Mouse (Mus musculus) CH12.LX (cell line): ENCODE measurements at regions not wholly inside any gene's neighbourhood (a gene's known extent, or its start where the extent isn't known, plus 50 kb on each side); places are given as distances from the start of the nearest gene placed in this dataset.
A peak's percentile ranks its signal among the peaks of the same experiment; 100 is the strongest.

ENCODE experiments used
- CTCF ChIP-seq, 2 experiments: IDR thresholded peaks in 1 of 2; conservative IDR thresholded peaks in 1 of 2; 2 replicates each; pipeline ENCODE4 v1.5.1; 2011 to 2012; ENCODE audit warnings: low read depth in 2 of 2, low read length in 2 of 2, improper control_type of control experiment in 1 of 2, inconsistent platforms in 1 of 2, mild to moderate bottlenecking in 1 of 2, moderate library complexity in 1 of 2
- GABPA ChIP-seq: IDR thresholded peaks from 2 replicates; pipeline ENCODE4 v1.6.1; 2012; ENCODE audit warnings: low read depth, low read length, improper control_type of control experiment, inconsistent platforms; ENCODE audit not compliant: insufficient replicate concordance
- JUN ChIP-seq: IDR thresholded peaks from 2 replicates; pipeline ENCODE4 v1.6.1; 2011; ENCODE audit warnings: low read depth, mild to moderate bottlenecking, low read length, improper control_type of control experiment, moderate library complexity; ENCODE audit not compliant: insufficient read depth
- MAX ChIP-seq: IDR thresholded peaks from 2 replicates; pipeline ENCODE4 v1.6.1; 2011; ENCODE audit warnings: low read length, improper control_type of control experiment
- POLR2A ChIP-seq: IDR thresholded peaks from 2 replicates; pipeline ENCODE4 v1.6.1; 2011; ENCODE audit warnings: low read depth, mild to moderate bottlenecking, improper control_type of control experiment, low read length
- RCOR1 ChIP-seq: conservative IDR thresholded peaks from 2 replicates; pipeline ENCODE4 v1.6.1; 2012; ENCODE audit warnings: low read depth, mild to moderate bottlenecking, inconsistent platforms, low read length, improper control_type of control experiment
- ZC3H11A ChIP-seq: IDR thresholded peaks from 2 replicates; pipeline ENCODE4 v1.6.1; 2012; ENCODE audit warnings: low read depth, mild to moderate bottlenecking, inconsistent platforms, low read length, improper control_type of control experiment
- ZMIZ1 ChIP-seq: IDR thresholded peaks from 2 replicates; pipeline ENCODE4 v1.6.1; 2012; ENCODE audit warnings: low read depth, mild to moderate bottlenecking, inconsistent platforms, low read length, improper control_type of control experiment

DNA sequence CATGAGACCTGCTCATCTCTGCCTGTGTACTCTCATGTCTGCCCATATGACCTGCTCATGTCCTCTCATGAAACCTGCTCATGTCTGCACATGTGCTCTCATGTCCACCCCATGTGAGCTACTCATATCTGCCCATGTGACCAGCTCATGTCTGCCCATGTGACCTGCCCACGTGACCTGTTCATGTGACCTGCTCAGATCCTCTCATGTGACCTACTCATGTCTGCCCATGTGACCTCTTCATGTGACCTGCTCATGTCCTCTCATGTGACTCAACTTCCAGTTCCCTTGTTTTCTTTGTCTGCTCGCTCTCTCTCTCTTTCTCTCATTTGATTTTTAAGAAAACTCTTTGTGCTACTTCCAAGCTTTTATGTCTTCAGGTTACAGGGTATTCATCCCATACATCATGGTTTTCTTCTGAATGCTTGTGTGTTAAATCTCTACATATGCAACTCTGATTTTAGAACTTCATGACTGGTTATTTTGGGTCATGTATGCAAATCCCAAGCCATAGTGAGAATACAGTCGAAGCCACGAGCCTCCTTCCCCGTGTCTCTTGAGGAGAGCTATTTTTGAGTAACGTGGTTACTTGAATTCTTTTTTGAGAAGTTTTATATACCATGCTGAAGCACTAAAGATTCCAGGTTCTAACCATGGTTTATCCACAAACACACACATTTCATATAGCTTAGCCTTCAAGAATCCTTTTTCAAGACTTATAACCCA, 60.7 kb upstream of the Phactr1 start:
- TF ChIP-seq JUN = no peak
- no peak for TF ChIP-seq ZC3H11A
- TF ChIP-seq CTCF (conservative IDR thresholded peaks at IDR 0.05 in 1 of 2, IDR thresholded peaks at IDR 0.05 in 1 of 2; ENCODE audit: low read depth in 2 of 2, low read length in 2 of 2) = no peak
- peak; percentile 85 for TF ChIP-seq MAX
- no peak for TF ChIP-seq GABPA
- no peak for TF ChIP-seq RCOR1
- no peak for TF ChIP-seq ZMIZ1
- no peak for TF ChIP-seq POLR2A
